Mouse (Mus musculus): ENCODE results near the gene Tas2r115. TPM values are rescaled to one million over a fixed set of nuclear protein-coding genes. Genes with fewer than 3 reads are reported as not detected.
"Not testable (repeated sequence)": the region's sequence is repeated elsewhere in the genome, so short reads cannot be mapped to it uniquely, and the experiment has no call there.

The Tas2r115 gene
- total and polyA plus RNA-seq, 2 experiments, result not detected

GRCm38 (mm10) chr6:132700907-132701306, 36.9 kb downstream of the Tas2r115 start, which contains the start of gene Tas2r121:
Gene Tas2r121 (minus strand): TSS chr6:132701007.
- Histone ChIP-seq H3K79me2 (ENCODE audit: control insufficient read depth, insufficient read depth, low read length) (no peaks in the 10 kb centered on the region), H3K27ac (replicated peaks; ENCODE audit: insufficient read depth, low read depth, low read length) (no peak within 1 kb of the TSS), H3K4me1 (ENCODE audit: control insufficient read depth, insufficient read depth, low read length) (no peaks in the 10 kb centered on the region), H3K36me3 (ENCODE audit: control insufficient read depth, insufficient read depth, low read length) (no peaks in the 10 kb centered on the region), H3K27me3 (ENCODE audit: control insufficient read depth, insufficient read depth, low read length) (no peaks in the 10 kb centered on the region), H3K9ac (ENCODE audit: low read depth, low read length) (no peak within 1 kb of the TSS), H3K4me3 (ENCODE audit: insufficient read depth, low read depth, low read length) (no peak within 1 kb of the TSS)
- DNase-seq (ENCODE audit: extremely low read depth, low read depth, low spot score), result no peak
- TF ChIP-seq POLR2A (IDR thresholded peaks at IDR 0.05; ENCODE audit: extremely low read depth, insufficient read depth, low read length) (no peak), CTCF (IDR thresholded peaks at IDR 0.05; ENCODE audit: low read depth, low read length) (no peak)
- 67% methylated on average over 1 of the region's 1 CpGs for WGBS

GRCm38 (mm10) chr6:132691596-132691995, 46.2 kb downstream of the Tas2r115 start:
- not testable (repeated sequence) for H3K79me2 ChIP-seq (ENCODE audit: control insufficient read depth, insufficient read depth, low read length); DNase-seq (ENCODE audit: extremely low read depth, low read depth, low spot score); H3K4me1 ChIP-seq (ENCODE audit: control insufficient read depth, insufficient read depth, low read length); H3K36me3 ChIP-seq (ENCODE audit: control insufficient read depth, insufficient read depth, low read length); H3K27me3 ChIP-seq (ENCODE audit: control insufficient read depth, insufficient read depth, low read length); H3K4me3 ChIP-seq (ENCODE audit: insufficient read depth, low read depth, low read length); H3K9ac ChIP-seq (ENCODE audit: low read depth, low read length); H3K27ac ChIP-seq (replicated peaks; ENCODE audit: insufficient read depth, low read depth, low read length)
- 80% methylated on average over 7 of the region's 7 CpGs for WGBS

Other genes starting within 250 kb of the Tas2r115 start
- gene Prh1, start 168.2 kb downstream of the Tas2r115 start, total RNA-seq (2014; rRNA removed), result not detected in 2 replicates
- not detected in 2 replicates for gene Prh1, start 168.2 kb downstream of the Tas2r115 start, polyA plus RNA-seq (2012; rRNA removed)
- not detected in 2 replicates for gene Prp2, start 142.1 kb downstream of the Tas2r115 start, total RNA-seq (2014; rRNA removed)
- gene Prp2, start 142.1 kb downstream of the Tas2r115 start, polyA plus RNA-seq (2012; rRNA removed), result not detected in 2 replicates
- gene A630073D07Rik, start 86.5 kb downstream of the Tas2r115 start, total RNA-seq (2014; rRNA removed), result not detected in 2 replicates
- gene A630073D07Rik, start 86.5 kb downstream of the Tas2r115 start, polyA plus RNA-seq (2012; rRNA removed), result not detected in 2 replicates
- gene Tas2r120, start 81.1 kb downstream of the Tas2r115 start, total RNA-seq (2014; rRNA removed), result not detected in 2 replicates
- gene Tas2r120, start 81.1 kb downstream of the Tas2r115 start, polyA plus RNA-seq (2012; rRNA removed), result not detected in 2 replicates
- gene Tas2r121, start 37.0 kb downstream of the Tas2r115 start, total RNA-seq (2014; rRNA removed), result not detected in 2 replicates
- not detected in 2 replicates for gene Tas2r121, start 37.0 kb downstream of the Tas2r115 start, polyA plus RNA-seq (2012; rRNA removed)
- not detected in 2 replicates for gene Tas2r122, start 26.1 kb downstream of the Tas2r115 start, total RNA-seq (2014; rRNA removed)
- gene Tas2r122, start 26.1 kb downstream of the Tas2r115 start, polyA plus RNA-seq (2012; rRNA removed), result not detected in 2 replicates
- gene Tas2r124, start 16.7 kb upstream of the Tas2r115 start, total RNA-seq (2014; rRNA removed), result not detected in 2 replicates
- gene Tas2r124, start 16.7 kb upstream of the Tas2r115 start, polyA plus RNA-seq (2012; rRNA removed), result not detected in 2 replicates
- not detected in 2 replicates for gene Tas2r102, start 24.1 kb upstream of the Tas2r115 start, total RNA-seq (2014; rRNA removed)
- not detected in 2 replicates for gene Tas2r102, start 24.1 kb upstream of the Tas2r115 start, polyA plus RNA-seq (2012; rRNA removed)
- gene Tas2r136, start 40.1 kb upstream of the Tas2r115 start, total RNA-seq (2014; rRNA removed), result not detected in 2 replicates
- not detected in 2 replicates for gene Tas2r136, start 40.1 kb upstream of the Tas2r115 start, polyA plus RNA-seq (2012; rRNA removed)
- gene Tas2r117, start 64.8 kb upstream of the Tas2r115 start, total RNA-seq (2014; rRNA removed), result not detected in 2 replicates
- gene Tas2r117, start 64.8 kb upstream of the Tas2r115 start, polyA plus RNA-seq (2012; rRNA removed), result not detected in 2 replicates
- not detected in 2 replicates for gene Tas2r123, start 109.1 kb upstream of the Tas2r115 start, total RNA-seq (2014; rRNA removed)
- not detected in 2 replicates for gene Tas2r123, start 109.1 kb upstream of the Tas2r115 start, polyA plus RNA-seq (2012; rRNA removed)
- not detected in 2 replicates for gene Tas2r116, start 117.4 kb upstream of the Tas2r115 start, total RNA-seq (2014; rRNA removed)
- gene Tas2r116, start 117.4 kb upstream of the Tas2r115 start, polyA plus RNA-seq (2012; rRNA removed), result not detected in 2 replicates
- gene Tas2r110, start 130.0 kb upstream of the Tas2r115 start, total RNA-seq (2014; rRNA removed), result not detected in 2 replicates
- gene Tas2r110, start 130.0 kb upstream of the Tas2r115 start, polyA plus RNA-seq (2012; rRNA removed), result not detected in 2 replicates
- gene Tas2r113, start 155.0 kb upstream of the Tas2r115 start, total RNA-seq (2014; rRNA removed), result not detected in 2 replicates
- not detected in 2 replicates for gene Tas2r113, start 155.0 kb upstream of the Tas2r115 start, polyA plus RNA-seq (2012; rRNA removed)
- gene Tas2r125, start 171.6 kb upstream of the Tas2r115 start, total RNA-seq (2014; rRNA removed), result not detected in 2 replicates
- gene Tas2r125, start 171.6 kb upstream of the Tas2r115 start, polyA plus RNA-seq (2012; rRNA removed), result not detected in 2 replicates
- not detected in 2 replicates for gene Tas2r129, start 213.1 kb upstream of the Tas2r115 start, total RNA-seq (2014; rRNA removed)
- not detected in 2 replicates for gene Tas2r129, start 213.1 kb upstream of the Tas2r115 start, polyA plus RNA-seq (2012; rRNA removed)
- not detected in 2 replicates for gene Tas2r131, start 219.9 kb upstream of the Tas2r115 start, total RNA-seq (2014; rRNA removed)
- gene Tas2r131, start 219.9 kb upstream of the Tas2r115 start, polyA plus RNA-seq (2012; rRNA removed), result not detected in 2 replicates
- gene Tas2r109, start 242.9 kb upstream of the Tas2r115 start, total RNA-seq (2014; rRNA removed), result not detected in 2 replicates
- not detected in 2 replicates for gene Tas2r109, start 242.9 kb upstream of the Tas2r115 start, polyA plus RNA-seq (2012; rRNA removed)